Comparison of ENCODE assay signal across 9 mouse cellular contexts in genomic region chr7:34132355-34133079, GRCm38 (mm10). TPM values are rescaled to one million over a fixed set of nuclear protein-coding genes. Genes with fewer than 3 reads are reported as not detected.
A peak's percentile ranks its signal among the peaks of the same experiment; 100 is the strongest.
DNase-seq lines count a peak whose midpoint lies in the region; ATAC-seq lines count a peak whose summit lies in the region.
"Had no signal": no experiment of that assay in that cellular context is flagged by ENCODE, and none has a peak within 500 bp of the region (broad histone marks: within the 10 kb centered on the region; RNA-seq: fewer than 3 reads in every experiment).

No protein-coding gene starts in this region.

- peak overlapping the region; percentile 92 for H3K9ac ChIP-seq in heart, embryonic 14.5 days (ENCODE audit: low read length)
- peak overlapping the region; percentile 82 for H3K9ac ChIP-seq in midbrain, embryonic 13.5 days (replicated peaks)

- peak; percentile 70 for DNase-seq in embryo, embryonic 10.5 days (ENCODE audit: low spot score)
- peak; percentile 16 to 49 for DNase-seq in kidney, postnatal 25 days
- no peak for DNase-seq in right cerebral cortex, adult 18-20 months

- H3K27me3 ChIP-seq in megakaryocyte, embryonic 14.5 days (replicated peaks): peaks cover 63% of the 10 kb centered on the region
- H3K27me3 ChIP-seq in heart, embryonic 14.5 days (ENCODE audit: control insufficient read depth, insufficient read depth, low read length): no peaks in the 10 kb centered on the region
- H3K27me3 ChIP-seq in midbrain, embryonic 13.5 days: no peaks in the 10 kb centered on the region

- 1% methylated on average over 102 of the region's 116 CpGs for WGBS in heart, embryonic 14.5 days
- under 1% methylated on average over 34 of the region's 116 CpGs for WGBS in midbrain, embryonic 13.5 days

- H3K9me3 ChIP-seq in megakaryocyte, embryonic 14.5 days: no peaks in the 10 kb centered on the region
- H3K9me3 ChIP-seq in heart, embryonic 14.5 days (ENCODE audit: control insufficient read depth, low read length): no peaks in the 10 kb centered on the region
- H3K9me3 ChIP-seq in midbrain, embryonic 13.5 days: no peaks in the 10 kb centered on the region

- H3K4me1 ChIP-seq in megakaryocyte, embryonic 14.5 days: peaks cover 12% of the 10 kb centered on the region
- H3K4me1 ChIP-seq in heart, embryonic 14.5 days (ENCODE audit: control insufficient read depth in 2 of 2, insufficient read depth in 2 of 2, low read length in 2 of 2): peaks cover 8 to 24% of the 10 kb centered on the region in 2 experiments
- peaks cover 18% of the 10 kb centered on the region for H3K4me1 ChIP-seq in midbrain, embryonic 13.5 days (replicated peaks)

- H3K27ac ChIP-seq in heart, embryonic 14.5 days (replicated peaks in 1 of 2; ENCODE audit: control insufficient read depth in 1 of 2, insufficient read depth in 1 of 2, low read depth in 2 of 2, low read length in 2 of 2): peak overlapping the region; percentile 70 to 90; a peak in 3 of 4 replicates
- H3K27ac ChIP-seq in midbrain, embryonic 13.5 days: peak overlapping the region; percentile 63

- H3K4me3 ChIP-seq in megakaryocyte, embryonic 14.5 days (replicated peaks): peak overlapping the region; percentile 89
- peak overlapping the region; percentile 73 to 95 for H3K4me3 ChIP-seq in heart, embryonic 14.5 days (ENCODE audit: control insufficient read depth in 1 of 2, insufficient read depth in 1 of 2, low read depth in 1 of 2, low read length in 2 of 2)
- peak overlapping the region; percentile 64 for H3K4me3 ChIP-seq in midbrain, embryonic 13.5 days (replicated peaks)

- ATAC-seq in megakaryocyte, adult 5-6 weeks (ENCODE audit: poor library complexity, severe bottlenecking): no peak
- peak; percentile 67 for ATAC-seq in heart, embryonic 14.5 days (ENCODE audit: insufficient number of reproducible peaks, insufficient read depth, low FRiP score, low read depth)
- peak; percentile 87 for ATAC-seq in midbrain, embryonic 13.5 days
- ATAC-seq in megakaryocyte-erythroid progenitor cell, adult 5-6 weeks (replicated peaks; ENCODE audit: low FRiP score, low TSS enrichment, poor library complexity, severe bottlenecking): no peak

- peak overlapping the region; percentile 76 for H3K4me2 ChIP-seq in heart, embryonic 14.5 days (ENCODE audit: low read length)
- H3K4me2 ChIP-seq in midbrain, embryonic 13.5 days (replicated peaks): peak overlapping the region; percentile 62

- no peaks in the 10 kb centered on the region for H3K36me3 ChIP-seq in megakaryocyte, embryonic 14.5 days (replicated peaks; ENCODE audit: low read length)
- no peaks in the 10 kb centered on the region for H3K36me3 ChIP-seq in heart, embryonic 14.5 days (ENCODE audit: control insufficient read depth, insufficient read depth, low read length)
- H3K36me3 ChIP-seq in midbrain, embryonic 13.5 days: peaks cover 2% of the 10 kb centered on the region; the same call in 1 of the 2 replicates

RNA-seq across cellular contexts. Expression of gene Wtip, which starts 0.6 kb away (rescaled TPM):
- 1.2 and 1.7 TPM in 2 replicates for polyA plus RNA-seq in megakaryocyte, embryonic 14.5 days (2012; ENCODE audit: insufficient read depth, low replicate concordance)
- 0.09 and 0.14 TPM in 2 replicates for total RNA-seq in megakaryocyte, adult 5-6 weeks (2015)
- 0.33 TPM in 1 of 2 replicates, not detected in the other for total RNA-seq in megakaryocyte, adult 5-6 weeks (2017)
- polyA plus RNA-seq in heart, embryonic 14.5 days (2014; fragmentation: Nextera tagmentation; extraction: Ambion mirVana): 6.6 and 7.6 TPM in 2 replicates
- 3.4 and 4.3 TPM in 2 replicates for polyA plus RNA-seq in midbrain, embryonic 13.5 days (2015; fragmentation: Nextera tagmentation; extraction: Ambion mirVana)
- not detected in 2 replicates for total RNA-seq in megakaryocyte-erythroid progenitor cell, adult 5-6 weeks (2014; fragmentation: Nextera tagmentation)
- not detected in 2 replicates for total RNA-seq in megakaryocyte-erythroid progenitor cell, adult 5-6 weeks (2017)
- total RNA-seq: neutrophil, adult 5-6 weeks had no signal

RNA-seq across cellular contexts. Expression of gene Uba2, which starts 36.9 kb away (rescaled TPM):
- 1.3 and 8.8 TPM in 2 replicates for polyA plus RNA-seq in megakaryocyte, embryonic 14.5 days (2012; ENCODE audit: insufficient read depth, low replicate concordance)
- total RNA-seq in megakaryocyte, adult 5-6 weeks (2015): 111 and 115 TPM in 2 replicates
- total RNA-seq in megakaryocyte, adult 5-6 weeks (2017): 121 and 126 TPM in 2 replicates
- polyA plus RNA-seq in heart, embryonic 14.5 days (2014; fragmentation: Nextera tagmentation; extraction: Ambion mirVana): 92.0 and 94.6 TPM in 2 replicates
- 215 and 224 TPM in 2 replicates for polyA plus RNA-seq in midbrain, embryonic 13.5 days (2015; fragmentation: Nextera tagmentation; extraction: Ambion mirVana)
- 180 and 188 TPM in 2 replicates for total RNA-seq in megakaryocyte-erythroid progenitor cell, adult 5-6 weeks (2014; fragmentation: Nextera tagmentation)
- 234 and 250 TPM in 2 replicates for total RNA-seq in megakaryocyte-erythroid progenitor cell, adult 5-6 weeks (2017)

RNA-seq across cellular contexts. Expression of gene Scgb1b30, which starts 37.3 kb away (rescaled TPM):
- polyA plus RNA-seq in megakaryocyte, embryonic 14.5 days (2012; ENCODE audit: insufficient read depth, low replicate concordance): not detected in 2 replicates
- total RNA-seq in megakaryocyte, adult 5-6 weeks (2015): not detected in 2 replicates
- not detected in 2 replicates for total RNA-seq in megakaryocyte, adult 5-6 weeks (2017)
- not detected in 2 replicates for polyA plus RNA-seq in heart, embryonic 14.5 days (2014; fragmentation: Nextera tagmentation; extraction: Ambion mirVana)
- polyA plus RNA-seq in midbrain, embryonic 13.5 days (2015; fragmentation: Nextera tagmentation; extraction: Ambion mirVana): not detected in 2 replicates
- total RNA-seq in megakaryocyte-erythroid progenitor cell, adult 5-6 weeks (2014; fragmentation: Nextera tagmentation): not detected in 2 replicates
- not detected in 2 replicates for total RNA-seq in megakaryocyte-erythroid progenitor cell, adult 5-6 weeks (2017)
- total RNA-seq: neutrophil, adult 5-6 weeks had no signal

Comparison
In these comparisons a context has a peak if more than half of its experiments do, and no peak if none do; other contexts are left out.
1. ATAC-seq: peak in heart, embryonic 14.5 days (single experiment) and midbrain, embryonic 13.5 days (single experiment); none in megakaryocyte, adult 5-6 weeks (single experiment) and megakaryocyte-erythroid progenitor cell, adult 5-6 weeks (single experiment).
2. Peak in every context shown above with its lines, with median percentiles within 50 percentile points of each other: H3K4me3 ChIP-seq.